Mouse (Mus musculus): Measurements from ENCODE around the gene Fau. TPM values are rescaled to one million over a fixed set of nuclear protein-coding genes. Genes with fewer than 3 reads are reported as not detected.

Gene Fau
- total RNA-seq (2023): 3,209 TPM

DNA sequence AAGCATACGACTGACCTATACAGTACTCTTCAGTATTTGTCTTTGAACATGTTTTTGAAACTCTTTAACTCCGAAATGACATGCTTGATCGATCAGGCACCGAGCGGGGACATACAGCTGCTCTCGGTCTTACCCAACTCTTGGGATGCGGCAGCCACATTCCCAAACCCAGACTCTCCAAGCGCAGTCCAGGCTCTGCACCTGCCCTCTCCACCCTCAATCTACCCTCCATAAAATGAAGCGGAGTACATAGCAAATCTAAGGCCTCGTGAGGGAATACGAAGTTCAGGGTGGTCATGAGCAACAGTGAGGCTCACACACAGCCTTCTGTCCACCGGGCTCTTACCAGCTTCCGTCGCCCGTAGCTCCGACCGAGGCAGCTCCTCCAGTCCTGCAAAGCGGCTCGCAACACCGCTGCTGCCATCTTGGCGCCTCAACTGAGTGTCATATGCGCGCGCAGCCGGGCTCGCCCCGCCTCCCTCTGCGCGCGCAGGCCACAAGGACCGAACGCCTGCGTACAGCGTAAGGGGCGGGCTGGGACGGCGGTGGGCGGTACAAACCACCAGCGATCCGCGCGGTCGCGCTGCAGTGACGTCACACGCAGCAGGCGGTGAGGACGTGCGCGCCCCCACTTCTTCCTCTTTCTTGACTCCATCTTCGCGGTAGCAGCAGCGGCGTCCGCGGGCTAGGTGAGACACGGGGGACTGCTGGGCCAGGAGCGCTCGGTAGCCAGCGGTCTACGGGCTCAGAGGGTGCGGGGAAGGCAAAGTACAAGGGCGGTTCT lies at the start of gene Fau, which contains the start of gene Mrpl49:
Fau (plus strand) TSS at position 532 of the 784 bp plus-strand sequence.
Mrpl49 (minus strand) TSS at position 473 of the 784 bp plus-strand sequence.

DNA sequence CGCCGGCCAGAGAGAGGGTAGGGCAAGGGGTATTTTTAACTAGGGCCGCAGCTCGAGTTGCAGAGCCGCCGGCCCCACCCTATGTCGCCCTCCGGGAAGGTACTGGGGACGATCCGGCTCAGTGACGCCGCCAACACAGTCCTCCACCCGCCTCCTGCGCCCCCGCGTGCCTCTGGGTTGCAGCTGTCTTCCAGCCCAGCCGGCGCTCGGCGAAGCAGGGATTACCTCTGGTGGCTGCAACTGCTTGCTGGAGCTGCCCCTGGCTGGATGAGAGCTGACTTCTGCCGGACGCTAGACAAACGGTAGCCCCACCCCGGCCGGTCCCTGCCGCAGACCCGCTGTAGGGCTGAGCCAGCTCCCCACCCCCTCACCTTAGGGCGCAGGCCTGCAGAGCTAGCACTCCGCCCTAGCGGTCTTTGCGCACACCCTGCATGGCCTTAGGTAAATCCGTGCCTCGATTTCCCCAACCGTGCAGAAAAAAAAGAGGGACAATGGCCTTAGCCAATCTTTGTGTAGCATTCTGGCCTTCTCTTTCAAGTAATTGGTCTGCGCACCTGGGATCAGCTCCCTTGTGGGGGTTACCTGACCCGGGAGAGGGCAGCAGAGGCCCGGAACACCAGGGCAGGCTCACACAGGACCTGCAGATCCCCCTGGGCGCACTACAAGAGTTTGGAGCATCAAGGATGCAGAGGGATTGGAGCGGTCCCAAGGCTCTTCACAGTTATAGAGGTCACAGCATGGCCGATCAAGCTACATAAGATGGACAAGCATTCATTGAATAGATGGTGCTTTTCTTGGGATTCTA lies 41.9 kb upstream of the Fau start, which contains the start of gene Capn1:
Capn1 (minus strand) TSS at position 387 of the 805 bp plus-strand sequence.

DNA sequence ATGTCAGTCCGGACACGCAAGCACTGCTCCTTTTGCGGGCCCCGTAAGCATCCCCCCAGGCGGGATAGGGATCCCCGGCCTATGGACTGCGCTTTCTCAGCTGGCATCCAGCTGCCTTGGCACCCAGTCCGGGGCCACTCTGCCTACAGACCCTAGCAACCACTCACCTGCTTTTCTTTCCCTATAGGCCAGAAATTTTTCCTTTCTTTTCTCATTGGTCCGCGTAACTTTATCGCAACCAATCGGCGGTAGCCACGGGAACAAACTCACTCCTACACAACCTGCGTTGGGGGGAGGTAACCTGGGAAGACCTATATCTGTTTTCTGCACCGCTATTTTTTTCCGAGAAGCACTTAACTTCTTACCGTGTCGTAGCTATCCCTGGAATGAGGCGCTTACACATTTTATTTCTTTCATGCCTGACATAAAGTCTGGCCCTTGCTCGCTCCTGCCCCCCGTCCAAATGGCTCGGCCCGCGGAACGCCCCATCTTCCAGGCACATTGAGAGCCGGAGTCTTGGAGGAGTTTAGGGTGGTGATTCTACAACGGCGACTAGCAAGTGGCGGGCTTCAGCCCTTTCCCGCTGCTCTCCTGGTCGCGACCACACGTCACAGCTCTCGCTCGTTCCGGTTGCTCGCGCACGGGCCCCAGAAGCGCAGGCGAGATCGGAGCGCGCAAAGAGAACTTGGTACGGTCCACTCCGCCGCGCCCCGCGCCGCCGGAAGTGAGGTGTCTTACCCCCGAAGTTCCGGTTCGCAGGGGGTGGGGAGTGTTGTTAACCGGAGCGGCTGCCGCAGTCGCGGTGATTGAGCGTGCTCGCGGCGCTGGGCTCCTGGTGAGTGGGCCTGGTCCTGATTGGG lies 11.1 kb upstream of the Fau start, which contains the start of gene Syvn1:
Syvn1 (plus strand) TSS at position 283 of the 860 bp plus-strand sequence.

DNA sequence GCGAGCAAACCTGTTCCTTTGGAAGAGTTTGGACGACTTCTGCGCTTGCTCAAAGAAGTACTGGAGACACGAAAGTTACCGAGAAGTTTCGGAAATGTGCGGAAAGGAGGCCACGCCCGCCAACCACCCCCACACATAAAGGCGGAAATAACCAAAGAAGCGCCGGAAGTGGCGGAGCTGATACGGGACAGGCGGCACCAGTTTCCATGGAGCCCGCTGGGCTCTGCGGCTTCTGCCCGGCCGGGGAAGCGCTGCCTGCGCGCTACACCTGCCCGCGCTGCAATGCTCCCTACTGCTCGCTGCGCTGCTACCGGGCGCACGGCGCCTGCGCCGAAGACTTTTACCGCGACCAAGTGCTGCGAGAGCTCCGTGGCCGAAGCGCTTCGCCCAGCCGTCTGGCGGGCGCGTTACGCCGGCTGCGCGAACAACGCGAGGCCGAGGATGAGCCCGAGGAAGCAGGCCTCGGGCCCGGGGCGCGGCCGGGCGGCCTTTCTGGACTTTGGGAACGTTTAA lies 3.4 kb downstream of the Fau start, which contains the start of gene Znhit2:
Znhit2 (plus strand) TSS at position 172 of the 513 bp plus-strand sequence.

DNA sequence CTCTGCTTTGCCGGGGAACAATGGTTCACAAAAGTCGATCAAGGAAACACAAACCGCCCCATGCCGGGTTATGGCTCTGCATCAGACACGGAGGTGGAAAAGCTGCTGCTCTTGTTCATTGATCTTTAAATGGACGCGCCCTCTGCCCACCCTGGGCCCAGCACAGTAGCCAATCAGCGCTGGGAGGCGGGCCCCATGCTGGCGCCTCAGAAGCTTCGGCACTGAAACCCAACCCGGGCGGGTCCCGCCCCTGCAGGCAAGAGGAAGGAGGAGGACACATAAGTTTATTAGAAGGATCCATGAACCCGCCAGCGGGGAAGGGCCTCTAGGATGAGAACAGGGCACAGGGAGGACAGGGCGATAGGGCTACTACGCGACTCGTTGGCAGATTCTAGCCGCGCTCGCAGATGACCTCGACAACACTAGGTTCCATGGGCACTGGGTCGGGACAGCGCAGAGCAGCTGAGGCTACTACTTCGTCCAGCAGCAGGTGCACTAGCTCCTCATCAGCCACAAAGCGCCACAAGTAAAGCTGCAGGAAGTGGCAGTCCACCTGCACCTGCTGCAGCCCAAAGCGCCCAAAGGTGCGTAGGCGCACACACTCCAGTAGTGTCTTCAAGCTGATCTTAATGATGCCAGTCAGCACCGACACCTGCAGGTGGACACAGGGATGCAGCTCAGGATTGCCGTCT lies 10.2 kb downstream of the Fau start, which contains the start of gene Tm7sf2:
Tm7sf2 (minus strand) TSS at position 650 of the 692 bp plus-strand sequence.

DNA sequence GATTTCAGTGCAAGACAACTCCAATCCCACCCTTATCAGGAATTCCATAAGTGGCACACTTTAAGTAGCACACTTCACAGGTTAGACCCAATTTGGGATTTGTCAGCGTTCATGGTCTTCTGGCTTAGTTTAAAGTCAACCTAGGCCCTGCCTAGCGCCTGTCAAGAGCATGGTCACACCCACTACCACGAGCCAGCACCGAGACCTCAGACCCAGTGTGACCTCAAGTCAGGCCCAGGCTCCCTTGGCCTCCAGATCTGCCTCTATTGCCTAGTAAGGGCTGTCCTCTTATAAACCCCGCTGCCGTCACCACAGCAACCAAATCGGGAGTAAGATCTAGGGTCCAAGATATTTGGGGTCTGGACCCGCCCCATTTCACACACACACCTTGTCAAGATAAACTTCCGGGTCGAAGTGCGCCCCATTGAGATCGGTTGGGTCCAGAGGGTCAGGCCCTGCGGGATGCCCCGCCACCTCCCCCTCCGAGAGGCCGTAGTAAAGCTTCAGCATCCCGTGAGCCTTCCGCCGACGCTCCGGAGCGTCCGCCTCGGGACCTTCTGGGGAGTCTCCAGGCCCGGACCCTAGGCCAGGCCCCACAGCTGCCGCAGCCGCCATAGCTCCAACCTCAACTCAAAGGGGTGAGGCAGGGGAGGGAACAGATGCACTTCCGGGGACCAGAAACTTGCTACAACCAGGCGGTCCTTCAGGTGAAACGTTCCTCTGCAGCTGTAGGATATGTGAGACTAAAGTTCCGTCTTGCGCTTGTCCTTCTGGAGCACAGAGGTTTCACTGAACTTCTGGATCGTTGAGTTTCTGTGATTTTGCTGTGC lies 19.1 kb downstream of the Fau start, which contains the start of gene Vps51:
Vps51 (minus strand) TSS at position 668 of the 830 bp plus-strand sequence.

DNA sequence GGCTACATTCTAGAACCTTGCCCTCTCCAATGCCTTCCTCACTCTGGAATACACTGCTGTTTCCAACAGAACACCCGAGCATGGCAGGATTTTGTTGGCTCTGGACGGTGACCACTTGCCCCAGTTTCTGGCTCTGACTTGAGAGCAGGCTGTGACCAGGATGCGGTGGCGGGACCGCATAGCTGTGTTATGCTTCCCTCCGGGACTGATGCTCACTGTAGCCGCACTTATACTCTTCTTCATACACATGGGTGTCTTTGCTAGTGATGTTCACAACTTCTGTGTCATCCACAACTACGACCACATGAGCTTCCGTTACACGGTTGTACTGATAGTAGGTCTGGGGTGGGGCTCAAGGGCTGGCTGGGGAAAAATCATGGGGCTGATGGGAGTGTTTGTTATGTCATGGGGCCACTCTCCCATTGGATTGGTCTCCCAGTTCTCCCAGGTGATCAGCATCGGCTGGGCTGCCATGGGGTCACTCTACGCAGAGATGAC lies 22.4 kb downstream of the Fau start, which contains the start of gene Tmem262:
Tmem262 (plus strand) TSS at position 51 of the 498 bp plus-strand sequence.

DNA sequence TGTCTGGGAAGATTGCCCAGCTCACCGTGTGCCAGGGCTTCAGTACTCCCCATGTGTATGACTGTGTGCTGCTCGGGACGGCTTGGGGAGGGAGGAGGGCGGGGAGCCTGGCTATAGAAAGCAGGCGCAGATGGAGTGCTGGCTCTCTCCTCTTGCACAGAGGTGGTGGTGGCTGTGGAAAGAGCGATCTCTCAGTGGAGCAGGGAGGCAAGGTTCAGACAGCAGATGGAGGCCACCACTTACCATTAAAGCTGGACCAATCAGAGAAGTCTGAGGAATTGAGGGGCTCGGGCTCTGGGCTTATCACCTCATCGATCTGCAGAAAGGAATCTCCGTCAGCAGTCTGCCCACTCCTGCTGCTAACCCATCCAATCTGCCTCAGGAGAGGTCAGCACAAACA lies 24.5 kb downstream of the Fau start, which contains the start of gene Gm28374:
Gm28374 (minus strand) TSS at position 101 of the 400 bp plus-strand sequence.

DNA sequence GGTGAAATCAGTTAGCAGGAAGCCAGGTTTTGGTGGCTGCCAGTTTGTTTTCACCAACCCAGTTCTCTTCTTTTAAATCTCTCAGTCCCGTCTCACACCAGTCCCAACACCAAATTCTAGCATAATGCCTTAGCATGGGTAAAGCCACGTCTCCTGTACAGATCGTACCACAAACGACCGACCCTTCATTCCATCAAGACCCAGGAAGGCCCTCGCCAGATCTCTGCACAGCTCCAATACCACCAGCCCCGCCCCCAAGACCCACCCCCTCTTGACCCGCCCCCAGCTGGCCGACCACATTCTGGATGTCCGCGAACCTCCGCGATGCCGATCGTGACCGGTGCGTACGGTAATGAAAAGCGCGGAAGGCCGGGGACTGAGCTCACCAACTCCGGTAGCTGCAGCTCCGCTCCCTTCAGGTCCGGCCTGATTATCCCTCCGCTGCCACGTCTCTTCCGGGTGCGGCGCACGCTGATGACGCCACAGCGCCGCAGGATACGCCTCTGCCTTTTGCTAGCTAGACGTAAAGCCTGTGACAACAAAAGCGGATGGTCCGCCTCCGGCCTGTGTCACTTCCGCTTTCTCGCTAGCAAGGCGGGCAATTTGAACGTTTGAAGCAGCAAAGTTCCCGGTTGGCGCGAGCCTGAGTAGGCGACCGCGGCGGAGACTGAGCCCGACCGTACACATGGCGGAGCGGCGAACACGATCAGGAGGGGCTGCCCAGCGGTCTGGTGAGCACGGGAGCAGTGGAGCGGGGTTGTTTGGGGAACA lies 27.0 kb downstream of the Fau start, which contains the start of the genes Zfpl1 and Cdca5:
Zfpl1 (minus strand) TSS at position 479 of the 771 bp plus-strand sequence.
Cdca5 (plus strand) TSS at position 506 of the 771 bp plus-strand sequence.

DNA sequence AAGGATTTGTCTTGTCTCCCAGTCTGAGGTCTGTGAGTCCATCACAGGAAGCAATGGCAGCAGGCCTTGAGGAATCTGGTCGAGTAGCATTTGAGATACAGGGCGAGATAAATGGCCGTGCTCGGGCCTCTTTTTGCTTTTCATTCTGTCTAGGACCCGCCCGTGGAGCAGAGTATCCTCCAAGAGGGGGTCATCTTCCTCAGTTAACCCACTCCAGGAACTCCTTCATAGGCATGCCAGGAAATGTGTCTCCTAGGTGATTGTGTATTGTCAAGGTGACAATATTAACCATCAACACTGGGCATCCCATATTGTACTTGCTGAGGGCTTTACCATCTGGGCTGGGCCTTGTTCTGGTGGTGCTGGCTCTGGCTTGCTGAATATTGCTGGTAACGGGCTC lies 36.5 kb downstream of the Fau start, which contains the start of gene AC131692.1:
AC131692.1 (plus strand) TSS at position 301 of the 400 bp plus-strand sequence.

DNA sequence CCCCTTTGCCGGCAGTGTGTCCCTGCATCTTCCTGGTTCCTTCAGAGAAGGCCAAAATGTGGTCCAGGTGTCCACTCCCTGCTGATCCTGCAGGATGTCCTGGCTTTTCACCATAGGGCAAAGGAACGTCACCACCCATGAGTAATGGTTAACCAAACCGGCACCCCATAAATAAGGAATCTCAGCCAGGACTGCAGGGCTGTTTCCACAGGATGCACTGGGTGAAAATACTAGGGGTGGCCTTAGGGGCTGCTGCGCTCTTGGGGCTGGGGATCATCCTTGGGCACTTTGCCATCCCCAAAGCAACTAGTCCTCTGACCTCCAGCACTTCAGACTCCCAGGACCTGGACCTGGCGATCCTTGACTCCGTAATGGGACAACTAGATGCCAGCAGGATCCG lies 47.9 kb downstream of the Fau start, which contains the start of gene Naaladl1:
Naaladl1 (plus strand) TSS at position 197 of the 400 bp plus-strand sequence.

Other genes starting within 250 kb of the Fau start
- gene Frmd8, start 182.6 kb upstream of the Fau start, total RNA-seq (2023): 127 TPM
- gene Slc25a45, start 180.0 kb upstream of the Fau start, total RNA-seq (2023): 27.0 TPM
- 2.3 TPM for gene Tigd3, start 163.7 kb upstream of the Fau start, total RNA-seq (2023)
- 116 TPM for gene Dpf2, start 144.8 kb upstream of the Fau start, total RNA-seq (2023)
- gene Cdc42ep2, start 133.0 kb upstream of the Fau start, total RNA-seq (2023): 0.59 TPM
- 53.3 TPM for gene Pola2, start 93.6 kb upstream of the Fau start, total RNA-seq (2023)
- not detected for gene Slc22a20, start 71.7 kb upstream of the Fau start, total RNA-seq (2023)
- 109 TPM for gene Capn1, start 41.9 kb upstream of the Fau start, total RNA-seq (2023)
- 59.7 TPM for gene Syvn1, start 11.3 kb upstream of the Fau start, total RNA-seq (2023)
- 18.5 TPM for gene Mrpl49, start 59 bp upstream of the Fau start, total RNA-seq (2023)
- gene Znhit2, start 3.3 kb downstream of the Fau start, total RNA-seq (2023): 10.9 TPM
- gene Tm7sf2, start 10.5 kb downstream of the Fau start, total RNA-seq (2023): 17.4 TPM
- gene Vps51, start 19.4 kb downstream of the Fau start, total RNA-seq (2023): 112 TPM
- not detected for gene Tmem262, start 22.2 kb downstream of the Fau start, total RNA-seq (2023)
- not detected for gene Gm28374, start 24.4 kb downstream of the Fau start, total RNA-seq (2023)
- 58.2 TPM for gene Zfpl1, start 27.1 kb downstream of the Fau start, total RNA-seq (2023)
- 0.91 TPM for gene Cdca5, start 27.1 kb downstream of the Fau start, total RNA-seq (2023)
- gene AC131692.1, start 36.6 kb downstream of the Fau start, total RNA-seq (2023): not detected
- gene Naaladl1, start 47.9 kb downstream of the Fau start, total RNA-seq (2023): not detected
- 5.0 TPM for gene Sac3d1, start 60.8 kb downstream of the Fau start, total RNA-seq (2023)
- gene Snx15, start 70.5 kb downstream of the Fau start, total RNA-seq (2023): 27.8 TPM
- gene Batf2, start 83.1 kb downstream of the Fau start, total RNA-seq (2023): 0.41 TPM
- gene Arl2, start 83.7 kb downstream of the Fau start, total RNA-seq (2023): 20.1 TPM
- not detected for gene Majin, start 126.5 kb downstream of the Fau start, total RNA-seq (2023)
- gene Gpha2, start 168.5 kb downstream of the Fau start, total RNA-seq (2023): not detected
- 17.5 TPM for gene Ppp2r5b, start 178.0 kb downstream of the Fau start, total RNA-seq (2023)
- 229 TPM for gene Atg2a, start 183.8 kb downstream of the Fau start, total RNA-seq (2023)
- 37.0 TPM for gene Ehd1, start 218.9 kb downstream of the Fau start, total RNA-seq (2023)
- 4.9 TPM for gene Cdc42bpg, start 248.6 kb downstream of the Fau start, total RNA-seq (2023)

Data from CD4-positive naive resting alpha-beta T cell, adult 76 days (primary cell).